9 mouse cellular contexts compared by ENCODE assay signal in genomic region chr14:76739836-76740597, GRCm38 (mm10).
DNase-seq lines count a peak whose midpoint lies in the region; ATAC-seq lines count a peak whose summit lies in the region.
"Had no signal": no experiment of that assay in that cellular context is flagged by ENCODE, and none has a peak within 500 bp of the region (broad histone marks: within the 10 kb centered on the region; RNA-seq: fewer than 3 reads in every experiment).

No protein-coding gene starts in this region.

- 68% methylated on average over 25 of the region's 25 CpGs for WGBS in embryonic facial prominence, embryonic 11.5 days

- H3K9ac ChIP-seq in embryonic facial prominence, embryonic 11.5 days (replicated peaks; ENCODE audit: low read length), result no peak overlapping the region

- H3K36me3 ChIP-seq in embryonic facial prominence, embryonic 11.5 days (replicated peaks; ENCODE audit: control insufficient read depth, insufficient read depth, low read depth, low read length), result no peaks in the 10 kb centered on the region

- H3K4me2 ChIP-seq in embryonic facial prominence, embryonic 11.5 days (ENCODE audit: low read depth, low read length), result no peak overlapping the region

- H3K4me1 ChIP-seq in embryonic facial prominence, embryonic 11.5 days (ENCODE audit: control insufficient read depth, insufficient read depth, low read length), result no peaks in the 10 kb centered on the region

- H3K4me3 ChIP-seq in embryonic facial prominence, embryonic 11.5 days (ENCODE audit: low read depth, low read length), result no peak overlapping the region
- H3K4me3 ChIP-seq: erythroblast, embryonic 14.5 days had no signal

- H3K9me3 ChIP-seq in embryonic facial prominence, embryonic 11.5 days (replicated peaks; ENCODE audit: control insufficient read depth, low read length), result no peaks in the 10 kb centered on the region

- ATAC-seq in embryonic facial prominence, embryonic 11.5 days (replicated peaks; ENCODE audit: insufficient number of reproducible peaks, low FRiP score, low TSS enrichment, low read depth), result no peak; the same call in 1 of the 2 replicates
- ATAC-seq in megakaryocyte, adult 5-6 weeks (ENCODE audit: poor library complexity, severe bottlenecking), result no peak

- no peaks in the 10 kb centered on the region for H3K27me3 ChIP-seq in embryonic facial prominence, embryonic 11.5 days (ENCODE audit: control insufficient read depth, insufficient read depth, low read length)

- H3K27ac ChIP-seq in embryonic facial prominence, embryonic 11.5 days (replicated peaks; ENCODE audit: low read depth, low read length), result no peak overlapping the region

- DNase-seq in 416B (ENCODE audit: low read depth) (peak; percentile 28), adipocyte (ENCODE audit: low spot score) (peak; percentile 81)
- DNase-seq in embryonic facial prominence, embryonic 11.5 days (ENCODE audit: low spot score), result peak; percentile 73
- peak; percentile 43 to 44 for DNase-seq in heart, adult 9 months (ENCODE audit: low spot score in 2 of 2)
- DNase-seq in layer of hippocampus, postnatal 10 days (ENCODE audit: low spot score in 2 of 2), result peak; percentile 79 to 84
- peak; percentile 66 for DNase-seq in lung, postnatal 14 days
- peak; percentile 70 for DNase-seq in right cerebral cortex, postnatal 4 days

Comparison
In these comparisons a context has a peak if more than half of its experiments do, and no peak if none do; other contexts are left out.
1. DNase-seq: peak in every context shown above with its lines; median percentile 82 in layer of hippocampus, postnatal 10 days; 81 in adipocyte; 73 in embryonic facial prominence, embryonic 11.5 days; 70 in right cerebral cortex, postnatal 4 days; 66 in lung, postnatal 14 days; 44 in heart, adult 9 months; 28 in 416B.